Mouse (Mus musculus): ENCODE results near the gene Spred2.

- TF ChIP-seq TAL1 (IDR thresholded peaks at IDR 0.05; ENCODE audit: low read length) (no peak), GATA1 (IDR thresholded peaks at IDR 0.05; ENCODE audit: low read length) (no peak)
Measured at GRCm38 (mm10) chr11:19994262-19994790, 70.2 kb downstream of the Spred2 start.
